Mouse (Mus musculus): ENCODE results near the gene Il6st.

The Il6st gene

GRCm38 (mm10) chr13:112486676-112487075, 22.8 kb downstream of the Il6st start:
- DNase-seq: no peak

DNA sequence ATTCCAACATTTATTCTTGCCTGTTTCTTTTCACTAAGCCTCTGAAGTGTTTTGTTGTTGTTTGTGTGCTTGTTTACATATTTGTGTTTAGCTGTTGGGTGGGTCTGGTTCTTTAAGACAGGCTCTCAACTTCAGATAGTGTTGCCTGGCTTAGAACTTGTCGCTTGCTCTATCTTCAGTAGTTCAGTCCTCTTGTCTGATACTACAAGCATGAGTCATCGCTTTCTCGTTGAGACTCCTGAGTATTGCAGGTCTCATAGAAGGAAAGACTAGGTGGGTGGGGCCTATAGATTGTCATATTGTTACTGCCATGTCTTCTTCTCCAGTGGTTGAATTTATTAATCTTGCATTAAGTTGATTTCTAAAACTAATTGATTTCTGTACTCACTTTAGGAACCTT, 26.2 kb downstream of the Il6st start:
- DNase-seq: no peak

DNA sequence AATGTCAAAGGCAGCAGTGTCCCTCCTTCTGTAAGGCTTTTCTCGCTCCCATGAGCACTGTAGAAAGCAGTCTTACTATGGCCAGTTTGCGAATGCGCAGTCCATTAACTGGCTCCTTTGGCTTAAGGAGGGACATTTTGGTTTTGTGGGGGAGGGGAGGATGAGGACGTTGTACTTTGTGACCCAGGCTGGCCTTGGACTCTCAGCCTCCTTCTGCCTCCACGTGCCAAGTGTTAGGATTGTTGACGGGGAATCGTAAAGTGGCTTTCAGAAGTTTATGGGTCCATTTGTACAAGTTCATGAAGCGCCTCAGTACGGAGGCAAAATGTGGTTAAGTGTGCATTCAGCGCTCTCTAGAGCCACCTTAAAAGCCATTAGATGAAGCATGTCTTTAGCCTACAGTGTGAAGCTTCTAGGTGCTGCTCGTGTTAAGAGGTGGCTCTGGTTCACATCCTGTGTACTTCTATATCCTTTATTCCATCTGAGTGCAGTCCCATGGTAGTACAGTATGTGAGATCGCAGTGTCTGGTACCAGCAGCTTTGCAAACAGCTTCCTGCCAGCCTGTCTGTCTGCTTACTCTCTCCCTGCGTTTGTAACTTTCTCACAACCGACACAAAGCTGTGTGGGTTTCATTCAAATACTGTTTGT, 27.9 kb downstream of the Il6st start:
- no peak for DNase-seq

- DNase-seq: no peak
Observed at GRCm38 (mm10) chr13:112492285-112492678, 28.4 kb downstream of the Il6st start.

- no peak for DNase-seq
Observed at GRCm38 (mm10) chr13:112494590-112494989, 30.7 kb downstream of the Il6st start.

DNA sequence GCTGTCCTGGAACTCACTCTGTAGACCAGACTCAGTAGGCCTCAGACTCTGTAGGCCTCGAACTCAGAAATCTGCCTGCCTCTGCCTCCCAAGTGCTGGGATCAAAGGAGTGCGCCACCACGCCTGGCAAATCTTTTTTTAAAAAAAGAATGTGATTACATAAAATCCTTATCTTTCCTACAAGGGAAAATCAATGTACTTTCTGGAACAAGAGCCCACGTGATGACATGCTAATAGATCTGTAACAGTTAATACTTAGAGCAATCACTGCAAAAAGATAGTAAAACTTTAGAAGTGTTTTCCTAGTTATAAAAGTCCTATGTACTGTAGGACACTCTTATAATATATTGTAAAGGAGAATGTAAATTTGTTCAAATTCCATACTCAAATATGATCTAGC, 36.2 kb downstream of the Il6st start:
- no peak for DNase-seq

GRCm38 (mm10) chr13:112500466-112500865, 36.6 kb downstream of the Il6st start:
- DNase-seq: no peak

DNA sequence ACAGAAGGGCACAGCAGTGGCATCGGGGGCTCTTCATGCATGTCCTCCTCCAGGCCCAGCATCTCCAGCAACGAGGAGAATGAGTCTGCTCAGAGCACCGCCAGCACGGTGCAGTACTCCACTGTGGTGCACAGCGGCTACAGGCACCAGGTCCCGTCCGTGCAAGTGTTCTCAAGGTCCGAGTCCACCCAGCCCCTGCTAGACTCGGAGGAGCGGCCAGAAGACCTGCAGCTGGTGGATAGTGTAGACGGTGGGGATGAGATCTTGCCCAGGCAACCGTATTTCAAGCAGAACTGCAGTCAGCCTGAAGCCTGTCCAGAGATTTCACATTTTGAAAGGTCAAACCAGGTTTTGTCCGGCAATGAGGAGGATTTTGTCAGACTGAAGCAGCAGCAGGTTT, 40.0 kb downstream of the Il6st start:
- DNase-seq: no peak

- no peak for DNase-seq
Observed at GRCm38 (mm10) chr13:112505436-112505835, 41.6 kb downstream of the Il6st start.

DNA sequence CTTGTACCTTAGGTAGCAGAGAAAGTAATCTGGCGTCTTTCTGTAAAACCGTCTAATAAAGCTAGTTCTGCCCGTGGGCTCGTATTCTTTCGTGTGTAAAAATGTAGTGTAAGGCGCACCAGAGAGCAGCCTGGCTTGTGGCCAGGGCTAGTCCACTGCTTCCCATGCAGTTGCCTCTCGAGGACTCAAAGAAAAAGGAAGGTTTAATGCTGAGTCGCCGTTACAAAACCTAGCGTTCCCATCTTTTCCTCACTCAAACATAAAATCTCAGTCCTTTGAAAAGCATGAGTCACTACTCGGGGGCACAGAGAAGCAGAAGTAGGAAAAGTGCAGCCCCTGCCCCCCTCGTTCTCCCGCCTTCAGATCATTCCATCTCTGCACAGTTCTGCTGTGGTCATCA, 42.9 kb downstream of the Il6st start:
- DNase-seq: no peak

DNA sequence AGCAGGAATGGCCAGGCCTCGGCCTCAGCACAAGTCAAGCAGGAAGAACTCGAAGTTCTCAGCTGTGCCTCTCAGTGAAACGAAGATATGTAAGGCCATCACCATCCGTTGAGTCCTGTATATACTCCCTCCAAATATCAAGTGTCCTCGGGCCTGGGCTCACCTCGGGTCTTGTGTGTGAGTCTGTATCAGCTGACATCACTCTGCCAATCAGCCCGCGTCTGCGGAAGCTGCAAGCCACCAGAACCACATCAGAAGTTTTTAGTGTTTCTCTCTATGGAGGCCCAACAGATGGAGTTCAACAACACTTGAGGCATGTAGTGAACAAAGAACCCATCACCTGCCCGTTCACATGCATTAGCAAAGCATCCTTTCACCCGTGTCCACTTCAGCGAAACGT, 43.8 kb downstream of the Il6st start:
- no peak for DNase-seq

DNA sequence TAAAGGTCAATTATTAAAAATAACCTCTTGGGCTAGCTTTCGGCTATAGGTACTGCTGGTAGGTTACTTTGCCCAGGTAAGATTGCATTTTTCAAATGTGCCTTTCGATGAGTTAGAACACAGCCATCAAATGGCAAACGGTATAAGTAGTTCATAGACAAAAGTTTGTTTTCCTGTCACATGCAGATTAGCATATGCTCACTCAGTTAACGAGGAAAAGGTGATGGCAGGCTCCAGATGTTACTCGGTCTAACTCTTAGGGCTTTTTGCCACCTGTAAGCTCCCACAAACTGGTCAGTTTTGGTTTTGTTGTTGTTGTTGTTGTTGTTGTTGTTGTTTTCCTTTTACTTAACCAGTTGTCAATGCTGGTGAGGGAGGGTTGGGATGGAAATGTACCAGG, 44.6 kb downstream of the Il6st start:
- DNase-seq: no peak

- DNase-seq: peak; percentile 75
Observed at GRCm38 (mm10) chr13:112509465-112509864, 45.6 kb downstream of the Il6st start.

GRCm38 (mm10) chr13:112510437-112511212, 46.8 kb downstream of the Il6st start:
- no peak for DNase-seq

GRCm38 (mm10) chr13:112511261-112511660, 47.4 kb downstream of the Il6st start:
- peak; percentile 40 for DNase-seq

DNA sequence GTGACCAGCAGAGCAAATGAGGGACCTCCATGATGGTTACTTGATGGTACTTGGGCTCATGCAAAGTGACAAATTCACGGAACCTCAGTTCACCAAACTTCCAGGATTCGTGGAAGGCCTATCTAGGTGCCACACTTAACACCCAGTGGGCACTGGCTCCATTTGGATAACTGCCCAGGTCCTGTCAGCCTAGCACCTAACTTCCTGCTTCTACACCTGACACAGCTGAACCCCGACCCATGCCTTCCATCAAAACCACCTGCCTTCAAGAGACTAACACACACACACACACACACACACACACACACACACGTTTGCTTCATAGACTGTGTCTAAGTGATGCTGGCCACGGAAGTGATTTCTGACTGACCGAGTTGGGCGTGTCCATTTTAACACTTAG, 47.9 kb downstream of the Il6st start:
- DNase-seq: no peak

DNA sequence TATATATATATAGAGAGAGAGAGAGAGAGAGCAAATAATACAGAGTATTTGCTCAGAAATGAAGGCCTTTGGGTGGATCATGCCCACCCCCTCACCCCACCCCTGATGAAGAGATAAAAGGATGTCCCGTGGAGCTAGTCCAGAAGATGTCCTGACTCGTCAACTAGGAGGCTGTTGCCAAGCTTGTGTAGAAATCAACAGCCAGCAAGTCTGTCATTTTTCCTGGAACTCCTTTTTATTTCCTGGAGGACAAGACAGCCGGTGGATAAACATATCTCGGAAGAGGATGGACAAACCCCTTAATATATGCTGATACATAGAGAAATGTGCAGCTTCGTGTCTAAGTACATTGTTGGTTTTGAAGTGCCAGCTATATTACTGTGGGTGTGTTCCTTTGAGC, 49.0 kb downstream of the Il6st start:
- DNase-seq: no peak

- DNase-seq: no peak
Observed at GRCm38 (mm10) chr13:112514546-112514945, 50.7 kb downstream of the Il6st start.

- DNase-seq: no peak
Observed at GRCm38 (mm10) chr13:112522261-112522660, 58.4 kb downstream of the Il6st start.

- DNase-seq: no peak
Observed at GRCm38 (mm10) chr13:112522896-112523295, 59.0 kb downstream of the Il6st start.

- DNase-seq: no peak
Observed at GRCm38 (mm10) chr13:112523346-112523970, 59.6 kb downstream of the Il6st start.

DNA sequence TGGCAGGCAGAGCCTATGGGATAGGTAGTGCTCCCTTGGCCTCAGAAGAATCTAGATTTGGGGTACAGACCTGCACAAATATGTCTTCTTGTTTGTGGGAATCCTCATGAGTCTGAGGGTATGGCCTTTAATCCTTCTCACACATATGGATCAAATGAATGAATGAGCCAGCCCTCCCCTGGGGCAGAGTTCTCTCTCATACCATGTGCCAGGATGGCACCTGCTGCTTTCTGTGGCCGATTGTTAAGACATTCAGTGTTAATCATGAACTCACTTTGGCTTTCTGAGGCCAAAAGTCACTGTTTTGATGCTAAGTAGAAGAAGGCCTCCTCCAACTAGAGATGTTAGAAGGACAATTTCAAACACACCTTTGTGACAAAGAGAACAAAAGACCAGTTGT, 63.3 kb downstream of the Il6st start:
- no peak for DNase-seq

DNA sequence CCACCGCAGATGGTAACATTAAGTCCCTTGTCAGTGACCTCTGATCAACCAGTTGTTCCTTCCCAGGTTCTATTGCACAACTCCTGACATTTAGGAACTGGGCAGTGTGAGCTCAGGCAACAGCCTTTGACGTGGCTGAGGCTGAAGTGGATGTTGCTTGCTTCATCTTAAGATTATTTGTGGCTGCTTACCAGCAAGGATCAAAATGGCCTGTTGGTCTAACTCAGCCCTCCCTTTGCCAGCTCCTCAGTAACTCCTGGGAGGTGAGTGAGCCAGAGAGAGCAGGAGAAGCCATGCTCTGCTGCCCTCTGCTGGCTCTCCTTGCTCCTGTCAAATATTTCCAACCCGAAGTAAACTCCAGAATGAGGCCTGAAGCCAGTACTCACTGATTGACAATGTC, 66.0 kb downstream of the Il6st start:
- DNase-seq: peak; percentile 85

DNA sequence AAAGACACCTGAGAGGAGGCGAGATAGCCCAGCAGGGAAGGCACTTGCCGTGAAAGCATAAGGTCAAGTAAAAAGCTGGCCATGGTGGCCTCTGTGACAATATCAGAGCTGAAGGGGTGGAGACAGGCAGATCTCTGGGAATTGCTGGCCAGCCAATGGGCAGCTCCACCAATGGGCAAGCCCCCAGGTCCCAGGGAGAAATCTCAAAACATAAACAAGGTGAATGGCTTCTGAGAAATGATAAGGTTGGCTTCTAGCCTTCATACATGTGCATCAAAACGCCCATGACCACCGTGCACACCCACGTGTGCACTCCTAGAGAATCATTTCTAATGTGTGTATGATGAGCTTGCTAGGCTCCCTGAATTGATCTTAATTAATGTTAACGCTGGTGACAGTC, 68.4 kb downstream of the Il6st start:
- DNase-seq: no peak

All from lung, postnatal 14 days (tissue).